Mouse (Mus musculus) liver, embryonic 16.5 days (tissue): Measurements from ENCODE around the gene Ust. TPM values are rescaled to one million over a fixed set of nuclear protein-coding genes. Genes with fewer than 3 reads are reported as not detected.

Source experiments
- ATAC-seq: fragments of 200-750 bp; cut with Nextera tagmentation; 2 replicates; pipeline ENCODE4 v1.8.0; 2017; ENCODE audit warnings: low read depth, mild to moderate bottlenecking, moderate number of reproducible peaks, moderate library complexity
- H3K27ac ChIP-seq: fragments of 300-500 bp; sonication (generic); 2 replicates; pipeline ENCODE4 v1.5.1; 2014; ENCODE audit warnings: mild to moderate bottlenecking, low read length
- H3K27me3 ChIP-seq: fragments of 300-500 bp; sonication (generic); 2 replicates; pipeline ENCODE4 v1.6.1; 2014; ENCODE audit warnings: low read depth, low read length, mixed read lengths; ENCODE audit not compliant: control insufficient read depth, insufficient read depth
- H3K36me3 ChIP-seq: fragments of 300-500 bp; sonication (generic); 2 replicates; pipeline ENCODE4 v1.6.1; 2014; ENCODE audit warnings: mild to moderate bottlenecking; ENCODE audit not compliant: control insufficient read depth, insufficient read depth
- H3K4me1 ChIP-seq: fragments of 300-500 bp; sonication (generic); 2 replicates; pipeline ENCODE4 v1.6.1; 2014; ENCODE audit warnings: low read depth, low read length, mixed read lengths; ENCODE audit not compliant: control insufficient read depth
- H3K4me2 ChIP-seq: fragments of 300-500 bp; sonication (generic); 2 replicates; pipeline ENCODE4 v1.6.1; 2014; ENCODE audit warnings: low read depth, low read length, mixed read lengths
- H3K4me3 ChIP-seq: fragments of 300-500 bp; sonication (generic); 2 replicates; pipeline ENCODE4 v1.5.1; 2014; ENCODE audit warnings: low read depth, mild to moderate bottlenecking, low read length
- H3K9ac ChIP-seq: fragments of 300-500 bp; sonication (generic); 2 replicates; pipeline ENCODE4 v1.6.1; 2014; ENCODE audit warnings: low read depth, low read length
- H3K9me3 ChIP-seq: fragments of 300-500 bp; sonication (generic); replicated peaks from 2 replicates; pipeline ENCODE4 v1.6.1; 2016; ENCODE audit warnings: low read length; ENCODE audit not compliant: control insufficient read depth
- WGBS: fragments of 180-500 bp; shearing (Covaris S2); extraction: QIAGEN DNeasy Blood & Tissue Kit; methylation state at CpG from one replicate; pipeline ENCODE4 v1.1.7; 2014; ENCODE audit not compliant: insufficient replicate concordance; 5-methylcytosine and 5-hydroxymethylcytosine counted together
- polyA plus RNA-seq: library from polyadenylated mRNA; unstranded; fragments of >200 nt; fragmentation: Nextera tagmentation; extraction: Ambion mirVana; gene quantifications from 2 replicates; pipeline ENCODE4 v1.2.1, GENCODE M21; 2015

The Ust gene
- polyA plus RNA-seq, 1 experiment from 2014 or later, result 0.48 TPM

GRCm38 (mm10) chr10:8330958-8331357, 187.7 kb downstream of the Ust start:
- Histone ChIP-seq H3K4me2 (no peak overlapping the region), H3K9me3 (no peaks in the 10 kb centered on the region), H3K4me1 (no peaks in the 10 kb centered on the region), H3K27me3 (no peaks in the 10 kb centered on the region), H3K36me3 (no peaks in the 10 kb centered on the region), H3K27ac (no peak overlapping the region), H3K9ac (no peak overlapping the region), H3K4me3 (no peak overlapping the region)
- WGBS, result 67% methylated on average over 5 of the region's 5 CpGs
- no peak for ATAC-seq

- no peak overlapping the region for H3K27ac ChIP-seq
- no peaks in the 10 kb centered on the region for H3K9me3 ChIP-seq
- H3K36me3 ChIP-seq, result no peaks in the 10 kb centered on the region
- no peak overlapping the region for H3K4me3 ChIP-seq
- no peak overlapping the region for H3K4me2 ChIP-seq
- no peaks in the 10 kb centered on the region for H3K4me1 ChIP-seq
- no peak for ATAC-seq
- no peaks in the 10 kb centered on the region for H3K27me3 ChIP-seq
- 66% methylated on average over 8 of the region's 8 CpGs for WGBS
- no peak overlapping the region for H3K9ac ChIP-seq
Observed at GRCm38 (mm10) chr10:8330006-8330405, 188.6 kb downstream of the Ust start.

GRCm38 (mm10) chr10:8323304-8323765, 195.3 kb downstream of the Ust start:
- no peaks in the 10 kb centered on the region for H3K36me3 ChIP-seq
- 32% methylated on average over 2 of the region's 2 CpGs for WGBS
- H3K27ac ChIP-seq, result no peak overlapping the region
- H3K4me2 ChIP-seq, result no peak overlapping the region
- ATAC-seq, result no peak
- no peaks in the 10 kb centered on the region for H3K4me1 ChIP-seq
- no peak overlapping the region for H3K4me3 ChIP-seq
- no peaks in the 10 kb centered on the region for H3K27me3 ChIP-seq
- H3K9me3 ChIP-seq, result no peaks in the 10 kb centered on the region
- no peak overlapping the region for H3K9ac ChIP-seq

- no peaks in the 10 kb centered on the region for H3K9me3 ChIP-seq
- ATAC-seq, result no peak
- no peak overlapping the region for H3K9ac ChIP-seq
- no peak overlapping the region for H3K4me3 ChIP-seq
- H3K4me2 ChIP-seq, result no peak overlapping the region
- no peaks in the 10 kb centered on the region for H3K4me1 ChIP-seq
- H3K27me3 ChIP-seq, result no peaks in the 10 kb centered on the region
- no peaks in the 10 kb centered on the region for H3K36me3 ChIP-seq
- no peak overlapping the region for H3K27ac ChIP-seq
Observed at GRCm38 (mm10) chr10:8320771-8321170, 197.9 kb downstream of the Ust start.

GRCm38 (mm10) chr10:8309435-8309834, 209.2 kb downstream of the Ust start:
- H3K27me3 ChIP-seq, result no peaks in the 10 kb centered on the region
- H3K4me1 ChIP-seq, result no peaks in the 10 kb centered on the region
- no peak overlapping the region for H3K27ac ChIP-seq
- no peaks in the 10 kb centered on the region for H3K9me3 ChIP-seq
- no peak overlapping the region for H3K4me3 ChIP-seq
- WGBS, result 61% methylated on average over 6 of the region's 6 CpGs
- no peaks in the 10 kb centered on the region for H3K36me3 ChIP-seq
- no peak overlapping the region for H3K4me2 ChIP-seq
- no peak for ATAC-seq
- H3K9ac ChIP-seq, result no peak overlapping the region

GRCm38 (mm10) chr10:8304211-8304610, 214.4 kb downstream of the Ust start:
- H3K4me3 ChIP-seq, result no peak overlapping the region
- no peak overlapping the region for H3K4me2 ChIP-seq
- 67% methylated on average over 4 of the region's 4 CpGs for WGBS
- no peak overlapping the region for H3K27ac ChIP-seq
- H3K9me3 ChIP-seq, result no peaks in the 10 kb centered on the region
- no peaks in the 10 kb centered on the region for H3K27me3 ChIP-seq
- ATAC-seq, result no peak
- H3K4me1 ChIP-seq, result no peaks in the 10 kb centered on the region
- no peak overlapping the region for H3K9ac ChIP-seq
- H3K36me3 ChIP-seq, result no peaks in the 10 kb centered on the region

GRCm38 (mm10) chr10:8299166-8299565, 219.5 kb downstream of the Ust start:
- no peak for ATAC-seq
- no peak overlapping the region for H3K27ac ChIP-seq
- H3K36me3 ChIP-seq, result no peaks in the 10 kb centered on the region
- H3K4me3 ChIP-seq, result no peak overlapping the region
- no peak overlapping the region for H3K9ac ChIP-seq
- H3K27me3 ChIP-seq, result no peaks in the 10 kb centered on the region
- no peaks in the 10 kb centered on the region for H3K4me1 ChIP-seq
- H3K9me3 ChIP-seq, result no peaks in the 10 kb centered on the region
- 83% methylated on average over 1 of the region's 1 CpGs for WGBS
- no peak overlapping the region for H3K4me2 ChIP-seq

GRCm38 (mm10) chr10:8297214-8297613, 221.4 kb downstream of the Ust start:
- no peak for ATAC-seq
- Histone ChIP-seq H3K27ac (no peak overlapping the region), H3K4me3 (no peak overlapping the region), H3K4me2 (no peak overlapping the region), H3K9ac (no peak overlapping the region), H3K4me1 (no peaks in the 10 kb centered on the region), H3K9me3 (no peaks in the 10 kb centered on the region), H3K36me3 (no peaks in the 10 kb centered on the region), H3K27me3 (no peaks in the 10 kb centered on the region)
- 66% methylated on average over 2 of the region's 2 CpGs for WGBS

GRCm38 (mm10) chr10:8290661-8291060, 228.0 kb downstream of the Ust start:
- H3K9me3 ChIP-seq, result no peaks in the 10 kb centered on the region
- no peak overlapping the region for H3K9ac ChIP-seq
- no peaks in the 10 kb centered on the region for H3K4me1 ChIP-seq
- H3K27ac ChIP-seq, result no peak overlapping the region
- H3K4me2 ChIP-seq, result no peak overlapping the region
- no peaks in the 10 kb centered on the region for H3K27me3 ChIP-seq
- no peak for ATAC-seq
- WGBS, result 45% methylated on average over 5 of the region's 5 CpGs
- no peak overlapping the region for H3K4me3 ChIP-seq
- no peaks in the 10 kb centered on the region for H3K36me3 ChIP-seq
